Mouse (Mus musculus) erythroblast, adult 5-6 weeks (primary cell): ENCODE measurements around the gene Atrip. TPM values are rescaled to one million over a fixed set of nuclear protein-coding genes. Genes with fewer than 3 reads are reported as not detected.

Source experiments
- ATAC-seq: replicated peaks from 2 replicates; pipeline ENCODE4 v1.8.0; 2016; ENCODE audit warnings: moderate number of reproducible peaks, mild to moderate bottlenecking, moderate TSS enrichment, inconsistent platforms; ENCODE audit not compliant: poor library complexity, low FRiP score, severe bottlenecking
- total RNA-seq, 2 experiments: library from RNA; stranded (forward) in 1 of 2; stranded (reverse) in 1 of 2; fragments of 150-400 nt in 1 of 2; fragments of 200-764, 138-1000 nt in 1 of 2; gene quantifications; 2 replicates each; pipeline versions ENCODE4 v1.2.3 to v1.2.4; 2015 to 2017; ENCODE audit warnings: low replicate concordance in 2 of 2

Gene Atrip
- total RNA-seq, 2 experiments from 2014 or later = 4.8 TPM; not detected in 1

DNA sequence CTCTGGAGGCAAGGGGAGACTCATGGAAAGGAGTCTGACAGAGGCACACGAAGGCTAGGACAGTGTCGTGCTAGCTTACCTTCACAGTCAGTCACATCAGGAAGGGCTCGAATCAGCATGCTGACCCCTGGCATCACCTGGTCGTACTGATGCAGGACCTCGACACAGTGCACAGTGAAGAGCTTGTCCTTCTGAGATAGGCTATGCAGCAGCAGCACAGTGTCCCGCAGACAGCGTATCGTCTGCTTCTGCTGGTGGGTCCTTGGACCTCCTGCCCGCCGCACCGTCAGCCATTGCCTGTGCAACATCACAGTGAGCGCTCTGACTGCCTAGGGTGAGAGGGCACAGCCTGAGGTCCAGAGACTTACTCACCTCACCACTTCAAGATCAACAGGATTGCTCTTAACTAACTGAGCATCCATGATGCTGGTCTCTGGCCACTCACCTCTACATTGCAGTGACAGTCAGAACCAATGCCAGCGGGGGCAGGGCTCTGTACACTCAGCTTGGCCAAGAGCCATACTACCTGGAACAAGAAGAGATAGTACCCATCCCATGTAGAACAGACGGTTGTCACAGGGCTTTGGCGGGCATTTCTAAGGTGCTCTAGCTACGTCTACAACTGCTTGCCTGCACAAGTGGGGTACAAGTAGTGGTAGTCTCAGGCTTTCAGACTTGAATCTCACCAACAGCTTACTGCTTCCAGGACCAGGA, 13.6 kb downstream of the Atrip start:
- ATAC-seq = no peak

DNA sequence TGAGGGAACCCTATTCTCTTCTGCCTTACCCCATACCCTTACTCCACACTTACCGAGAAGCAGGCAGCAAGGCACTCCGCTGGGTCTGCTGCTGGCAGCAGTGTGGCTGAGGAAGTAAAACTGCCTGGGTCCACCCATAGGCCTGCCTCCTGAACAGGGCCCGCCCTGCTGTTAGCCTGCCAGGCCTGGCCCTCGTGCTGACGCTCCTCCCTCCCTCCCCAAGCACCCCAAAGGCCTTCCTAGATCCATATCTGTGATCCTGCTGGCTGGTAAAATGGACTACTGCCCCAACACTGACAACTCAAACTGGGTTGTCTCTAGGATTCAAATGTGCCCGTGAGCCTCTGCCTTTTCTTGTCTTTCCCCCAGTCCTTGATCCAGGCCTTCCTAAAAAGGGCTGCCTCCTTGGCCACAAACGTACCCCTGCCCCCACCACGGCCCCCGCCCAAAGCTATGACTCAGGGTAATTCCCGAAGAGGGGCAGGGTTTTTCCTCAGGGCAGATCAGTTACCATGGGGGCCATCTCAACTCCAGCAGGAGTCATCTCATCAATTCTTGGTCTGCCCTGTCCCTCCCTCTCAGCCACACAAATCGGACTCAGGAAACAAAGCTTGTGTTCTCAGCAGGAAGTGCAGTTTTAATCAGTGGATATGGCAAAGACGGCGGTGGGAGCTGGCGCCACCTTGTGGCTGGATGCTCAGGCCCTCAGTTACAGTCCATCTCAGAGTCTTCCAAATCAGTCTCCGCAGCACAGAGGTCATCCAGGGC, 14.6 kb downstream of the Atrip start, which contains the start of gene Trex1:
TSS of gene Trex1 (minus strand) at position 599 of the 768 bp plus-strand sequence.
- peak; percentile 91 for ATAC-seq

DNA sequence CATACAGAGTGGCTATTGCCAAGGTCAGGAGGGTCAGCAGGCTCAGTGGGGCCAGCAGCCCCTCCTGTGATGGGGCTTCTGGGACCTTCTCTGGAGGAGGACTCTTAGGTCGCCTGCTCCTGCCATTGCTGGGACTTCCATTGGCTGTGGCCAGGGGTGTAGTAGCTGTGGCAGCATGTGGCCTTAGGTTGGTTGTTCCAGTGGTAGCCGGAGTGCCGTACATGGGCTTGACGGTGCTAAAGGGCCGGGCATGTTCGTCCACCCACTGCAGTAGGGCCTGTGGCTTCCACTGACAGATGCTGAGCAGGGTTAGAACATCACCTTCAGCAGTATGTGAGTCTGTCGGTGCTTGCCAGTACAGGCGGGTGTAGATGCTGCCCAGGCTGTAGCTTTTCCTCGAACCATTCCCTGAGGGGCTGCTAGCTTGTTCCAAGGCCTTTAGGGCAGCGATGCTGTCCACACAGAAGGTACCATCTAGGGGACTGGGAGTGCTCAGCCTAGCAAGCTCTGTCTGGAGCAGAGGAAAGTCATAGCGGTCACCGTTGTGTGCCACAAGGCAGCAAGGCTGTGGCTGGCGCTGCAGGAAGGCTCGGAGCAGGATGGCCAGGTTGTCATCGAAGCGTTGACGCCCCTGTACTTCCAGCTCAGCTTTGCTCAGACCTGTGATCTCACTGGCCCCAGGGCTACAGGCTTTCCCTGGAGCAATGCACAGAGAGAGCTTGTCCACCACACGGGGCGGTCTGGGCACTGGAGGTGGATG, 15.7 kb downstream of the Atrip start:
- ATAC-seq = no peak

DNA sequence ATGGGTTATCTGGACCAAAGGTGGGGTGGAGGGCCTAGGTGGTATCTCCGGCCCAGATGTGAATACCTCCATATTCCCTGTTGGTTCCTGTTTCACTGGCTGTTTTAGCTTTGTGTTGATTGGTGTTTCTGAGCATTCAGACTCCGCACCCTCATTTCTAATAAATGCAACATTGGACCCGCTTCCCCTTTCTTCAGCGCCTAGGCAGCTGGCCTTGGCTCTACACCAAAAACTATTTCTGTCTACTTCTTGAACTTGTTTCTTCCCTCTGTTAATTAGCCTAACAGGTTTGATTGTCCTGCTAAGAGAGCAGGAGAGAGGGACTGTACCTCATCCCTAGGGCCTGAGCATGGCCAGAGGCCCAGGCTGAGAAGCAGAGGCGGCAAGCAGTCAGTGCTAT, 16.4 kb downstream of the Atrip start:
- no peak for ATAC-seq

DNA sequence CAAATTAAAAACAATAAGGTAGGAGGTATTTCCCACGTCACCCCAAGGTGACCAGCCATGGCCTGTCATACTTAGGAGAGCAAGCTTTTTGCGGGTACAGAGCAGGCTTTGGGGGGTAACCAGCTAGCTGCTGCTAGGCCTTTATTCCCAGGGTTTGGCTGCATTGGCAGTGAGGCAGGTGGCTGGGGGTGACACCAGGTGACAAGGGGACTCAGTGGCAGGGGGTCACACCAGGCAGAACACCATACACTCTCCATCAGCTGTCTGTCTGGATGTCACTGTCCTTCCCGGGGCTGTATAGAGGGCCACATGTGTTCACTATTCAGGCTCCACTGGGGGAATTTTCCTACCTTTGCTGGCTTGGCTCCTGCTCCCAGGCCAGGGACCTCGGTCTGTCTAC, 17.0 kb downstream of the Atrip start:
- no peak for ATAC-seq

DNA sequence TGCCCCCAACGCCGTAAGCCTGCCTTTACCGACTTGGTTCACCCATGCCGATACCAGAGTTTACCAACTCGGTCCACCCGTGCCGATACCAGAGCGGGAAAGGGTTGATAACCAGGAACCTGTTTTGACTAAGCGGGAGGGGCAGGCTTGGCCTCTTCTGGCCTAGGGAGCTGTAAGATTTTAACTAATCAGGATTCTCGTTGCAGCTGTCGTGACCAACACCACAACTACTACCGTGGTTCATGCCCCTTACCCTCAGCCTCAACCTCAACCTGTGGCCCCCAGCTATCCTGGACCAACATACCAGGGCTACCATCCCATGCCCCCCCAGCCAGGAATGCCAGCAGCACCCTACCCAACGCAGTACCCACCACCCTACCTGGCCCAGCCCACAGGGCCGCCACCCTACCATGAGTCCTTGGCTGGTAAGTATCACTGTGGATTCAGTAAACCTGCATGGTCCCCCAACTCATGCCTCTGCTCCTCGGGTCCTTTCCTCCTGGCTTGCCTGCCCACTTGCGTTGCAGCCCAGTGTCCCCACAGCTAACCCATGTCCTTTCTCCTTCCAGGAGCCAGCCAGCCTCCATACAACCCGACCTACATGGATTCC, 17.7 kb downstream of the Atrip start:
- no peak for ATAC-seq

DNA sequence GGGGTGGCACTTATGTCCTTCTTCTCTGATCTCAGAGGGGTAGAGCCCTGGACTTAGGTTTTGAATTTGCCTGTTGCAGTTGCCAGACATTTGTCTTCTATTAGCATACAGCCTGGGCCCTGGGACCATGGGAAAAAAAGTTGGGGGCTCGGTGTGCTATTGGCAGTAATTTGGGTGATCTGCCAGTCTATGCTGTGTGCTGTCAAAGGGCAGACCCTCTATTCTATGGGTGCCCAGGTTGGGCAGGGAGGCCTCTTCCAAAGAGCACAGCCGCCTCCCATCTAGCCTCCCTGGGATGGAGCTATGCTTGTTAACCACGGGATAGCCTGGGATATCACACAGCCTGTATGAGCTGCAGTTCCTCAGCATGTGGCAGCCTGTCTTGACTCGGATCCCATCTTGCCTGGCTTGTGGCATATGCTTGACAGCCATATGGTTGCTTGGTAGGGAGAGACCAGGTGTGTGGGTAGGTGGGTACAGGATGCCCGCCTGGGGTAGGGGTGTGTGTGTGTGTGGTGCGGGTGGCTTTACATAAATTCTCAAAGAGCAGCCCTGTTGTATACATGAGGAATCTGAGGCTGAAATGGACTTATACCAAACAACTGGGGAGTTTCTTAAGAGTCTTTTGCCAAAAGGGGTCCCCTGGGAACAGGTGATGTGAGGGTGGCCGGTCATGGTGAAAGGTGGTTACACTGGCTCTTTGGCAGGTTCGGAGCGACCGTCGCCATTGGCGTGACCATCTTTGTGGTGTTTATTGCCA, 18.5 kb downstream of the Atrip start:
- ATAC-seq = no peak

DNA sequence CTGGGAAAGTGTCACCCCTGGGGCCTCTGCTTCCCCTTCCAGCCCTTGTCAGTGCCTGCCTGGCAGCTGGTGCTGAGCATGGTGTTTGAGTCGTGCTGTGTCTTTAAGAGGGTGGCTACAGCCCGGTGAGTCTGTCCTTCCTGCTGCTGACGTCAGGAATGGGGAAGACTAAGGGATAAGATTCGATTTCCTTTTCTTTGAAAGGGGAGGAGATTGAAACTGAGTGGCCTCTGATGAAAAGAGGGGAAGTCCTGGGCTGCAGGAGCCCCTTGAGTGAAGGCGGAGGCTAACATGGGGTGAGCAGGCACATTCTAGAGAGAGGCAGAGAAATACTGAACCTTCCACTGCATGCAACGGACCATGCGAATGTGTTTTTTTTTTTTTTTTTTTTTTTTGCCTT, 19.2 kb downstream of the Atrip start:
- ATAC-seq = no peak

DNA sequence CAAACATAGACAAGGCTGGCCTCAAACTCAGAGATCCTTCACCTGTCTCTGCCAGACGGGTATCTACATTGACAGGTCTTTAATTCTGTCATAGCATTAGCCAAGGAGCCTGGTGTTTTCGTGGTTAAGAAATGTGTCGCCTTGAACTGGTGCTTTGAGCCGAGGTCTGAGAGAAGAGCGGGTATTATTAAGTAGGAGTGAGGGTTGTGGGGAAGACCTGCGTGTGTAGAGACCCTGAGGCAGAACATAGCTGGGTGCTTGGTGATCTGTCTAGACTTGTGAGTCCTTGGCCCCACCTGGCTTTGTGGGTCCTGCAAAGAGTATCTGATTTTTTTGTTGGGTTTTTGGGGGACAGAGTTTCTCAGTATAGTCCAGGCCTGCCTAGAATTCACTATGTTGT, 20.1 kb downstream of the Atrip start:
- no peak for ATAC-seq

DNA sequence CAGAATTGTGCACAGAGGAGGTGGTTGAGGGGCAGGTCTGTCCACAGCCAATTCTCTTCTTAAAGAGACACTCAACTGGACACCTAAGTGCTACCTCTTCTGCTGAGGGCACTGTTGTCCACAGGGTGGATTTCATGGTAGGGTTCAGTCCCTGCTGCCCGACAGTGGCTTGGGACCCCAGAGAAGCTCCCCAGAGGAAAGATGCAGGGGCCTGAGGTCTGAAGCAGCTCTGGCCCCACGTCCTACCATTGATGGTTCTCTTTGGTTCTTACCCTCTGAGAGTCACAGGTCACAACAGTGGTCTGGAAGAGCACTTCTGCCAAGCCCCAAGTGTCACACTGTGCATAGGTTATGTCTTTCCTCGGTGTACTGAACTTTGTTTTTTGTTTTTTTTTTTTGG, 20.6 kb downstream of the Atrip start:
- no peak for ATAC-seq

DNA sequence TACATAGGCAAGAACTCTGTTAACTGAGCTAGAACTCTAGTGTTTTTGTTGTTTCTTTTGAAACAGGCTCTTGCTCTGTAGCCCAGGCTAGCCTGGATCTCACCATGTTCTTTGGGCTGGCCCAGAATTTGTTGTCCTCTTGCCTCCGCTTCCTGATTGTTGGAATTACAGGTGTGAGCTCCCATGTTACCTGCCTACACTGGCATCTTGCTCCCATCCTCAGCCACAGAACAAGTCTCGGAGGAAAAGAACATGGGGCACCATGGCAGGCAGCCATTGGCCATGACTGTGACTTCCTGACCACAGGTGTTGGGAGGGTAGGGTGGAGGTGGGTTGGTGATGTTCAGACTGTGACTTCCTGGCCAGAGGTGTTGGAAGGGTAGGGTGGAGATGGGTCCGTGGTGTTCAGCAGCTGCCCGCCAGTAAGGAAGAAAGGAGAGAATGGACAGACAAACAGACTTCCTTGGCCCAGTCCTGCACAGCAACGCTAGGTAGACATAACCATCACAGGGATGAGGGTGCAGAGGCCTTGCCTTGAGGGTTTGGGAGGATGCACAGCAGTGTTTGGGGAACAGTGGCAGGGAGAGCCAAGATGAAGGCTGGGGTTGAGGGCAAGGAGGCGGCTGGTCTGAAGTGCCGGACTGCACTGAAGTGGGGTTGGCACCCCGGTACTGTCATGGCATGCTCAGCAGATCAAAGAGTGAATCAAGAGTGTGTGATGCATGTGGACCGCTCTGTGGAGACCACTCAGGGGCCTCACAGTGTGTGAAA, 21.2 kb downstream of the Atrip start:
- ATAC-seq = no peak

DNA sequence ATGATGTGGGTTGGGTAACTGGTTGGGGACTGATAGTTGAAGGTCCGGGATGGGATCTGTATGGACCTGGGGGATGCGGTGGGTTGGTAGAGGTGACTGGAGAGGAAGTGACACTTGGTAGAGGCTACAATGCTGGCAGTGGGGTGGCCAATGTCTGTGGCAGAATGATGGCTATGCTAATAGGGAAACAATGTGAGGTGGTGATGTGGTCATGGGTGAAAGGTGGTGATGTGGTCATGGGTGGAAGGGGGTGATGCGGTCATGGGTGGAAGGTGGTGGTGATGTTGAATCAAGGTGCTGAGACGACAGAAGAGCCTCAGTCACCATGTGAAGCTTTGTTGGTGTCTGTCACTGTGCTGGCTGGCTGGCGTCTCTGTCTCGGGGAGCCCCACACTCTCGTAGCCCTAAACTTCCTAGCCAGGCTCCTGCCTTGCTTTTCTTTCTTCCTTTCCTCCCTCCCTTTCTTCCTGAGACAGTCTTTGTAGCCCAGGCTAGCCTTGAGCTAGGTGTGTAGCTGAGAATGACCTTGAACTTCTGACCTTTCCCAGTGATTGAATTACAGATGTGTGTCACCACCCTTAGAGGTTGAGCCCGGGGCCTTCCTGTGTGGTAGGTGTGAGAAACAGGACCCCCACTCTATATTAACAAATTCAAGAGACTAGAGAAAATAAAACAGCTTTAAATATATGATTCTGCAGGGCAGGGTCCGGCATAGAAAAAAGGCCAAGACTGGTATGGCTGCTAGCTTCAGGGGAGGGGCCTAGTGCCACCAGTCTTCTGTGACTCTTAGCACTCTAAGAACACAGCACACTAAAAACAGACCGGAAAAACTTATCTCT, 22.1 kb downstream of the Atrip start:
- ATAC-seq = no peak

DNA sequence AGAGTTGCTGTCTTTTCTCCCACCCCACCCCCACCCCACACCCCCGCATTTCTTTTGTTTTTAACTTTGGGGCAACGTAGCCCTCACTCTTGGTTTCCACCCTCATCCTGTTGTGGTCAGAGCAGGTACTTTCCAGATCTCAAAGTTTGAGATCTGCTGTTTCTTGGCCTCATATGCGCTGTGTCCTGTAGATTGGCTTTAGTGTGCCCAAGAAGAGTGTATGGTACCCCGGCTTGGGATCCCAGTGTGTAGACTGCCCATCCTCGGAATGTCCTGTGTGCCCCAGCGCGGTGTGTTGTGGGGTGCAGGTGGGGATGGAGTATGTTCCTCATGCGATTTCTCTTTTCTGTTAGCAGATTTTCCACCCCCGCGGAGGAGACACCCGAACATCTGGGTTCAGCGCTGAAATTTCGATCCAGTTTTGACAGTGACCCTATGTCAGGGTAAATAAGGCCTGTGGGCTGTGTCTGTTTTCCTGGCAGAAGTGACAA, 22.9 kb downstream of the Atrip start:
- ATAC-seq = no peak

DNA sequence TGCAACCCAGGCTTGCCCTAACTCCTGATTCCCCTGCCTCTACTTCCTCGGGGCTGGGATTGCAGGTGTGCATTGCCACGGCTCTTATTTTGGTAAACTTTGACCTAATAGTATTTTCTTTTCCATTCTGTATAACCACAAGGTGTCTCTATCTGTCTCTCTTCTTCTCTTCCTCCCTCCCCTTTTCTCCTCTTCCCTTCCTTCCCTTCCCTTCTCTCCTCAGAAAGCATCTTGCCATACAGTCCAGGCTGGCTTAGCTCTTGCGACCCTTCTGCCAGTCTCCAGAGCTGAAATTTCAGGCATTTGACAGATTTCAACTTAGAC, 23.3 kb downstream of the Atrip start:
- ATAC-seq = no peak

DNA sequence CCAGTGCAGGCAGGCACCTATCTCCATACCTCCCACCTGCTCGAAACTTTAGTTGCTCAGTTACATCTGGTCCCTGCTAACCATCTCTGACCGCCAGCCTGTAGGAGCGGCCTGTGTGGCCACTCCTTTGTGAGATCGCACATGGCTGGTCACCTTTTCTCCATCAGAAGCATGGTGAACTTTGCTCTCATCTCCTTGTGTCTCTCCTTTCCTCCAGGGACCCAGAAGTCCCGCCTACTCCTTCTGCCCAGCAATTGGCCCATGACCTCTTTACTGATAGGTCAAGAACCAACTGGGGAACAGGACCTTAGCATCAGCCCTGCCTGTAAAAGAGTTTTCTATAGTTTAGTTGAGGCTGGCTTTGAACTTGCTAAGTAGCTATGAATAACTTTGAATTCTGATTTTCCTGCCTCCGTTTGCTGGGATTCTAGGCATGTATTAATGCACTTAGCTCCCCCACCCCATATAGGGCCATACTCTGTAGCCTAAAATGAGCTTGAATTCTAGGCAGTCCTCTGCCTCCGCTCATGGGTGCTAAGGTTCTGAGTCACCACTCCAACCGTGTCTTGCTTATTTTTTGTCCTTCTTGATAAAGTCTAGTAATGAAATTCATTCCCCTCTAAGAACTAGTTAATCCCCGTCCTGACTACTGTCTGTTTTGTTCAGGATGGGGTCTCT, 23.8 kb downstream of the Atrip start:
- ATAC-seq = no peak

DNA sequence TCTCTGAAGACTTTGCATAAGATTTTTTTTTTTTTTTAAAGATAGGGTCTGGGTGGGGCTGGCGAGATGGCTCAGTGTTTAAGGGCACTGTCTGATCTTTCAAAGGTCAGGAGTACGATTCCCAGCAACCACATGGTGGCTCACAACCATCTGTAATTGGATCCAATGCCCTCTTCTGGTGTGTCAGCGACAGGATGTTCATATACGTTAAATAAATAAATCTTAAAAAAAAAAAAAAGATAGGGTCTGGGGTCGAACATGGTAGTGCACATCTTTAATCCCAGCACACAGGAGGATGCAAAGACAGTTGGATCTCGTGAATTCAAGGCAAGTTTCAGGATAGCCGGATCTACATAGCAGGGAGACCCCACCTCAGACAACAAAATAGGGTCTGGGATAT, 24.6 kb downstream of the Atrip start:
- no peak for ATAC-seq

DNA sequence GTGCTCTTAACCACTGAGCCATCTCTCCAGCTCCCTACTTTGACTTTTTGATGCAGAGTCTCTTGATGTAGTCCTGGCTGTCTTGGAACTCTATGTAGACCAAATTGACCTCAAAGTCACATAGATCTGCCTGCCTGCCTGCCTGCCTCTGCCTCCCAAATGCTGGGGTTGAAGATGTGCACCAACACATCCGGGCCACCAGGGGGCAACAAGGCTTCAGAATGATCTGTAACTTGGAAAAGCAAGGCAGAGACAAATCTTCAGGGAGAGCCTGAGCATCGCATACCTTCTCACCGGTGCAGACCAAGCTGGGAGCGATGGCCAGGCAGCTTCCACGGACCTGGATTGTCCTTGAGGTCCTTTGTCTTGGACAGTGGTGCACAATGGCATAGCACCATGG, 27.6 kb downstream of the Atrip start:
- peak; percentile 93 for ATAC-seq
